Mouse (Mus musculus): Measurements from ENCODE around the gene Endod1.
"Not testable (repeated sequence)": the region's sequence is repeated elsewhere in the genome, so short reads cannot be mapped to it uniquely, and the experiment has no call there.

The Endod1 gene

GRCm38 (mm10) chr9:14380386-14381285, 671 bp downstream of the Endod1 start:
- peak; percentile 83 to 84 for DNase-seq

GRCm38 (mm10) chr9:14379769-14380385, 1.4 kb downstream of the Endod1 start:
- DNase-seq, result peak in 1 of 2 experiments; percentile 32

GRCm38 (mm10) chr9:14378151-14378550, 3.2 kb downstream of the Endod1 start:
- peak; percentile 47 to 52 for DNase-seq

GRCm38 (mm10) chr9:14376149-14376548, 5.2 kb downstream of the Endod1 start:
- DNase-seq, result no peak

GRCm38 (mm10) chr9:14372440-14372839, 8.9 kb downstream of the Endod1 start:
- DNase-seq, result no peak

GRCm38 (mm10) chr9:14369271-14369670, 12.0 kb downstream of the Endod1 start:
- DNase-seq, result no peak

GRCm38 (mm10) chr9:14367850-14368249, 13.5 kb downstream of the Endod1 start:
- no peak for DNase-seq

GRCm38 (mm10) chr9:14365481-14366125, 15.7 kb downstream of the Endod1 start:
- DNase-seq, result no peak

GRCm38 (mm10) chr9:14364719-14365118, 16.6 kb downstream of the Endod1 start:
- no peak for DNase-seq

- DNase-seq, result peak in 1 of 2 experiments; percentile 20
Measured at GRCm38 (mm10) chr9:14363540-14363939, 17.8 kb downstream of the Endod1 start.

- DNase-seq, result no peak
Measured at GRCm38 (mm10) chr9:14362068-14362768, 19.1 kb downstream of the Endod1 start.

- DNase-seq, result no peak
Measured at GRCm38 (mm10) chr9:14357033-14357432, 24.3 kb downstream of the Endod1 start.

GRCm38 (mm10) chr9:14354852-14355251, 26.5 kb downstream of the Endod1 start:
- no peak for DNase-seq

- DNase-seq, result no peak
Measured at GRCm38 (mm10) chr9:14352337-14352736, 29.0 kb downstream of the Endod1 start.

GRCm38 (mm10) chr9:14350787-14351186, 30.5 kb downstream of the Endod1 start:
- no peak for DNase-seq

GRCm38 (mm10) chr9:14349380-14349779, 31.9 kb downstream of the Endod1 start:
- DNase-seq, result no peak

GRCm38 (mm10) chr9:14348416-14348815, 32.9 kb downstream of the Endod1 start:
- DNase-seq, result peak in 1 of 2 experiments; percentile 25

- not testable (repeated sequence) for DNase-seq
Measured at GRCm38 (mm10) chr9:14345866-14346265, 35.4 kb downstream of the Endod1 start.

GRCm38 (mm10) chr9:14342041-14342668, 39.2 kb downstream of the Endod1 start:
- peak; percentile 75 to 82 for DNase-seq

GRCm38 (mm10) chr9:14338701-14339100, 42.6 kb downstream of the Endod1 start:
- DNase-seq, result no peak

- DNase-seq, result peak; percentile 57 to 61
Measured at GRCm38 (mm10) chr9:14336901-14337300, 44.4 kb downstream of the Endod1 start.

- no peak for DNase-seq
Measured at GRCm38 (mm10) chr9:14335829-14336228, 45.5 kb downstream of the Endod1 start.
